Mouse (Mus musculus): ENCODE results near the gene Ablim1. TPM values are rescaled to one million over a fixed set of nuclear protein-coding genes. Genes with fewer than 3 reads are reported as not detected.
A peak's percentile ranks its signal among the peaks of the same experiment; 100 is the strongest.

The Ablim1 gene
- total RNA-seq (2021) = 10 to 100 TPM; 42.8 to 52.0 TPM
- long read RNA-seq, experiment 1, partial matches to known transcripts = 0 of 13 reads
- long read RNA-seq, experiment 1, other reads (novel, unspliced or antisense) = 13 of 13 reads
- long read RNA-seq, experiment 2, partial matches to known transcripts = 1 of 19 reads
- long read RNA-seq, experiment 2, other reads (novel, unspliced or antisense) = 18 of 19 reads

GRCm38 (mm10) chr19:57314346-57315012, at the start of gene Ablim1:
Gene Ablim1, minus strand, starts transcription at chr19:57314919.
- DNase-seq = peak; percentile 60

GRCm38 (mm10) chr19:57363538-57363937, 48.8 kb upstream of the Ablim1 start:
- no peak for DNase-seq

- no peak for DNase-seq
These were observed 48.4 kb upstream of the Ablim1 start for GRCm38 (mm10) chr19:57363076-57363475.

- no peak for DNase-seq
These were observed 47.9 kb upstream of the Ablim1 start for GRCm38 (mm10) chr19:57362586-57362985.

GRCm38 (mm10) chr19:57361939-57362307, 47.2 kb upstream of the Ablim1 start:
- no peak for DNase-seq

GRCm38 (mm10) chr19:57361131-57361938, 46.6 kb upstream of the Ablim1 start:
- peak; percentile 54 for DNase-seq

- DNase-seq = peak; percentile 93
These were observed 45.8 kb upstream of the Ablim1 start, which contains the start of gene Fam160b1 for GRCm38 (mm10) chr19:57360341-57361130. Gene Fam160b1, plus strand, starts transcription at chr19:57360680.

- no peak for DNase-seq
These were observed 45.1 kb upstream of the Ablim1 start for GRCm38 (mm10) chr19:57359701-57360326.

GRCm38 (mm10) chr19:57358836-57359598, 44.3 kb upstream of the Ablim1 start:
- no peak for DNase-seq

- peak; percentile 73 for DNase-seq
These were observed 43.6 kb upstream of the Ablim1 start for GRCm38 (mm10) chr19:57358322-57358721.

GRCm38 (mm10) chr19:57357811-57358210, 43.1 kb upstream of the Ablim1 start:
- DNase-seq = no peak

- DNase-seq = no peak
These were observed 42.5 kb upstream of the Ablim1 start for GRCm38 (mm10) chr19:57357244-57357643.

- no peak for DNase-seq
These were observed 41.6 kb upstream of the Ablim1 start for GRCm38 (mm10) chr19:57356273-57356672.

GRCm38 (mm10) chr19:57355451-57356251, 40.9 kb upstream of the Ablim1 start:
- no peak for DNase-seq

GRCm38 (mm10) chr19:57354715-57355114, 40.0 kb upstream of the Ablim1 start:
- no peak for DNase-seq

GRCm38 (mm10) chr19:57354050-57354449, 39.3 kb upstream of the Ablim1 start:
- DNase-seq = no peak

GRCm38 (mm10) chr19:57353228-57353627, 38.5 kb upstream of the Ablim1 start:
- DNase-seq = no peak

GRCm38 (mm10) chr19:57352337-57352935, 37.7 kb upstream of the Ablim1 start:
- DNase-seq = no peak

GRCm38 (mm10) chr19:57349096-57349495, 34.4 kb upstream of the Ablim1 start:
- no peak for DNase-seq

- no peak for DNase-seq
These were observed 30.0 kb upstream of the Ablim1 start for GRCm38 (mm10) chr19:57344678-57345077.

Measured in gastrocnemius, postnatal 10 days (tissue).